Mouse (Mus musculus): Measurements from ENCODE around the gene Tsen2. TPM values are rescaled to one million over a fixed set of nuclear protein-coding genes. Genes with fewer than 3 reads are reported as not detected.

Tsen2 gene
- polyA plus RNA-seq, 1 experiment from 2014 or later: 32.7 TPM

- Histone ChIP-seq H3K4me3 (ENCODE audit: low read depth, low read length) (no peak overlapping the region), H3K36me3 (ENCODE audit: control insufficient read depth, insufficient read depth, low read length) (no peaks in the 10 kb centered on the region), H3K4me2 (no peak overlapping the region), H3K9ac (ENCODE audit: low read length) (no peak overlapping the region), H3K9me3 (ENCODE audit: control insufficient read depth, low read length) (no peaks in the 10 kb centered on the region), H3K27me3 (ENCODE audit: control insufficient read depth, insufficient read depth, low read length) (no peaks in the 10 kb centered on the region), H3K4me1 (ENCODE audit: control insufficient read depth, insufficient read depth, low read length) (no peaks in the 10 kb centered on the region), H3K27ac (ENCODE audit: low read depth, low read length) (no peak overlapping the region)
- DNase-seq (ENCODE audit: low spot score, missing footprints) (no peak), ATAC-seq (ENCODE audit: low FRiP score) (no peak)
- 80% methylated on average over 6 of the region's 6 CpGs for WGBS
Measured at GRCm38 (mm10) chr6:115583430-115584125, 39.1 kb downstream of the Tsen2 start.

GRCm38 (mm10) chr6:115584176-115584575 lies 39.7 kb downstream of the Tsen2 start:
- 79% methylated on average over 3 of the region's 3 CpGs for WGBS
- no peak for DNase-seq (ENCODE audit: low spot score, missing footprints)
- H3K4me2 ChIP-seq: no peak overlapping the region
- H3K4me3 ChIP-seq (ENCODE audit: low read depth, low read length): no peak overlapping the region
- no peaks in the 10 kb centered on the region for H3K36me3 ChIP-seq (ENCODE audit: control insufficient read depth, insufficient read depth, low read length)
- H3K27ac ChIP-seq (ENCODE audit: low read depth, low read length): no peak overlapping the region
- no peaks in the 10 kb centered on the region for H3K4me1 ChIP-seq (ENCODE audit: control insufficient read depth, insufficient read depth, low read length)
- H3K9me3 ChIP-seq (ENCODE audit: control insufficient read depth, low read length): no peaks in the 10 kb centered on the region
- H3K27me3 ChIP-seq (ENCODE audit: control insufficient read depth, insufficient read depth, low read length): no peaks in the 10 kb centered on the region
- ATAC-seq (ENCODE audit: low FRiP score): no peak
- no peak overlapping the region for H3K9ac ChIP-seq (ENCODE audit: low read length)

GRCm38 (mm10) chr6:115586321-115586720 lies 41.9 kb downstream of the Tsen2 start:
- no peaks in the 10 kb centered on the region for H3K9me3 ChIP-seq (ENCODE audit: control insufficient read depth, low read length)
- no peak for DNase-seq (ENCODE audit: low spot score, missing footprints)
- H3K4me2 ChIP-seq: no peak overlapping the region
- H3K9ac ChIP-seq (ENCODE audit: low read length): no peak overlapping the region
- H3K4me3 ChIP-seq (ENCODE audit: low read depth, low read length): no peak overlapping the region
- WGBS: 89% methylated on average over 10 of the region's 10 CpGs
- H3K27me3 ChIP-seq (ENCODE audit: control insufficient read depth, insufficient read depth, low read length): no peaks in the 10 kb centered on the region
- H3K36me3 ChIP-seq (ENCODE audit: control insufficient read depth, insufficient read depth, low read length): no peaks in the 10 kb centered on the region
- no peak overlapping the region for H3K27ac ChIP-seq (ENCODE audit: low read depth, low read length)
- ATAC-seq (ENCODE audit: low FRiP score): no peak
- H3K4me1 ChIP-seq (ENCODE audit: control insufficient read depth, insufficient read depth, low read length): no peaks in the 10 kb centered on the region

GRCm38 (mm10) chr6:115591692-115592359 lies 47.4 kb downstream of the Tsen2 start:
- 89% methylated on average over 19 of the region's 19 CpGs for WGBS
- no peak overlapping the region for H3K9ac ChIP-seq (ENCODE audit: low read length)
- H3K4me2 ChIP-seq: no peak overlapping the region
- H3K4me3 ChIP-seq (ENCODE audit: low read depth, low read length): no peak overlapping the region
- DNase-seq (ENCODE audit: low spot score, missing footprints) (no peak), ATAC-seq (ENCODE audit: low FRiP score) (no peak)
- no peaks in the 10 kb centered on the region for H3K27me3 ChIP-seq (ENCODE audit: control insufficient read depth, insufficient read depth, low read length)
- no peaks in the 10 kb centered on the region for H3K9me3 ChIP-seq (ENCODE audit: control insufficient read depth, low read length)
- no peaks in the 10 kb centered on the region for H3K4me1 ChIP-seq (ENCODE audit: control insufficient read depth, insufficient read depth, low read length)
- H3K36me3 ChIP-seq (ENCODE audit: control insufficient read depth, insufficient read depth, low read length): no peaks in the 10 kb centered on the region
- H3K27ac ChIP-seq (ENCODE audit: low read depth, low read length): no peak overlapping the region

GRCm38 (mm10) chr6:115592458-115592857 lies 48.0 kb downstream of the Tsen2 start, which contains the start of gene Mkrn2os:
Gene Mkrn2os, minus strand, starts transcription at chr6:115592576.
- DNase-seq (ENCODE audit: low spot score, missing footprints) (no peak), ATAC-seq (ENCODE audit: low FRiP score) (no peak)
- 65% methylated on average over 5 of the region's 5 CpGs for WGBS
- Histone ChIP-seq H3K27me3 (ENCODE audit: control insufficient read depth, insufficient read depth, low read length) (no peaks in the 10 kb centered on the region), H3K4me3 (ENCODE audit: low read depth, low read length) (no peak within 1 kb of the TSS), H3K9ac (ENCODE audit: low read length) (no peak within 1 kb of the TSS), H3K36me3 (ENCODE audit: control insufficient read depth, insufficient read depth, low read length) (no peaks in the 10 kb centered on the region), H3K27ac (ENCODE audit: low read depth, low read length) (no peak within 1 kb of the TSS), H3K4me2 (no peak within 1 kb of the TSS), H3K4me1 (ENCODE audit: control insufficient read depth, insufficient read depth, low read length) (no peaks in the 10 kb centered on the region), H3K9me3 (ENCODE audit: control insufficient read depth, low read length) (no peaks in the 10 kb centered on the region)

GRCm38 (mm10) chr6:115593252-115593651 lies 48.8 kb downstream of the Tsen2 start:
- no peak overlapping the region for H3K9ac ChIP-seq (ENCODE audit: low read length)
- no peak overlapping the region for H3K27ac ChIP-seq (ENCODE audit: low read depth, low read length)
- H3K4me1 ChIP-seq (ENCODE audit: control insufficient read depth, insufficient read depth, low read length): no peaks in the 10 kb centered on the region
- 74% methylated on average over 4 of the region's 4 CpGs for WGBS
- H3K36me3 ChIP-seq (ENCODE audit: control insufficient read depth, insufficient read depth, low read length): no peaks in the 10 kb centered on the region
- no peaks in the 10 kb centered on the region for H3K9me3 ChIP-seq (ENCODE audit: control insufficient read depth, low read length)
- no peak overlapping the region for H3K4me3 ChIP-seq (ENCODE audit: low read depth, low read length)
- ATAC-seq (ENCODE audit: low FRiP score) (no peak), DNase-seq (ENCODE audit: low spot score, missing footprints) (no peak)
- no peaks in the 10 kb centered on the region for H3K27me3 ChIP-seq (ENCODE audit: control insufficient read depth, insufficient read depth, low read length)
- no peak overlapping the region for H3K4me2 ChIP-seq

- no peaks in the 10 kb centered on the region for H3K27me3 ChIP-seq (ENCODE audit: control insufficient read depth, insufficient read depth, low read length)
- H3K4me1 ChIP-seq (ENCODE audit: control insufficient read depth, insufficient read depth, low read length): no peaks in the 10 kb centered on the region
- H3K9ac ChIP-seq (ENCODE audit: low read length): no peak overlapping the region
- H3K36me3 ChIP-seq (ENCODE audit: control insufficient read depth, insufficient read depth, low read length): no peaks in the 10 kb centered on the region
- no peak for ATAC-seq (ENCODE audit: low FRiP score)
- no peak overlapping the region for H3K4me3 ChIP-seq (ENCODE audit: low read depth, low read length)
- no peaks in the 10 kb centered on the region for H3K9me3 ChIP-seq (ENCODE audit: control insufficient read depth, low read length)
- WGBS: 78% methylated on average over 3 of the region's 3 CpGs
- no peak overlapping the region for H3K27ac ChIP-seq (ENCODE audit: low read depth, low read length)
- DNase-seq (ENCODE audit: low spot score, missing footprints): no peak
- H3K4me2 ChIP-seq: no peak overlapping the region
Measured at GRCm38 (mm10) chr6:115594463-115594862, 50.0 kb downstream of the Tsen2 start.

GRCm38 (mm10) chr6:115595667-115596066 lies 51.2 kb downstream of the Tsen2 start:
- Histone ChIP-seq H3K4me2 (no peak overlapping the region), H3K27ac (ENCODE audit: low read depth, low read length) (no peak overlapping the region), H3K9ac (ENCODE audit: low read length) (no peak overlapping the region), H3K36me3 (ENCODE audit: control insufficient read depth, insufficient read depth, low read length) (no peaks in the 10 kb centered on the region), H3K4me3 (ENCODE audit: low read depth, low read length) (no peak overlapping the region), H3K9me3 (ENCODE audit: control insufficient read depth, low read length) (no peaks in the 10 kb centered on the region), H3K27me3 (ENCODE audit: control insufficient read depth, insufficient read depth, low read length) (no peaks in the 10 kb centered on the region), H3K4me1 (ENCODE audit: control insufficient read depth, insufficient read depth, low read length) (no peaks in the 10 kb centered on the region)
- ATAC-seq (ENCODE audit: low FRiP score) (no peak), DNase-seq (ENCODE audit: low spot score, missing footprints) (no peak)
- 49% methylated on average over 3 of the region's 3 CpGs for WGBS

GRCm38 (mm10) chr6:115601322-115601714 lies 56.9 kb downstream of the Tsen2 start:
- H3K27ac ChIP-seq (ENCODE audit: low read depth, low read length): no peak overlapping the region
- peak; percentile 45 for ATAC-seq (ENCODE audit: low FRiP score)
- WGBS: 71% methylated on average over 4 of the region's 4 CpGs
- H3K4me2 ChIP-seq: peak overlapping the region; percentile 64
- H3K4me3 ChIP-seq (ENCODE audit: low read depth, low read length): peak overlapping the region; percentile 62
- no peaks in the 10 kb centered on the region for H3K36me3 ChIP-seq (ENCODE audit: control insufficient read depth, insufficient read depth, low read length)
- H3K9me3 ChIP-seq (ENCODE audit: control insufficient read depth, low read length): no peaks in the 10 kb centered on the region
- no peaks in the 10 kb centered on the region for H3K27me3 ChIP-seq (ENCODE audit: control insufficient read depth, insufficient read depth, low read length)
- peak overlapping the region; percentile 36; the same call in 1 of the 2 replicates for H3K9ac ChIP-seq (ENCODE audit: low read length)
- peak; percentile 85 for DNase-seq (ENCODE audit: low spot score, missing footprints)
- H3K4me1 ChIP-seq (ENCODE audit: control insufficient read depth, insufficient read depth, low read length): no peaks in the 10 kb centered on the region

Measured in midbrain, embryonic 11.5 days (tissue).